Mouse (Mus musculus) heart, postnatal 10 days (tissue): ENCODE results near the gene Emilin2. TPM values are rescaled to one million over a fixed set of nuclear protein-coding genes. Genes with fewer than 3 reads are reported as not detected.

ENCODE experiments used
- DNase-seq, 2 experiments: peaks; one replicate each; pipeline ENCODE4 v3.0.0; 2021
- intact Hi-C: fragments of 180-260 bp; cut with DNase I; formaldehyde crosslinking; loops from one replicate; pipeline ENCODE4 v1.15.1; 2025
- total RNA-seq, 2 experiments: library from RNA; stranded (reverse); gene quantifications; 2 replicates each; pipeline ENCODE4 v1.2.3; 2021

Emilin2 gene
- total RNA-seq, 2 experiments from 2014 or later, result 185 to 196 TPM

- no peak for DNase-seq
- intact Hi-C loops, result no loop called here
These were observed 8.3 kb downstream of the Emilin2 start for GRCm38 (mm10) chr17:71303444-71303843.

- DNase-seq, result no peak
- intact Hi-C loops, result no loop called here
These were observed 10.4 kb downstream of the Emilin2 start for GRCm38 (mm10) chr17:71301413-71301812.

GRCm38 (mm10) chr17:71300338-71300737 is 11.4 kb downstream of the Emilin2 start:
- intact Hi-C loops, result no loop called here
- no peak for DNase-seq

- DNase-seq, result no peak
- intact Hi-C loops, result no loop called here
These were observed 11.9 kb downstream of the Emilin2 start for GRCm38 (mm10) chr17:71299879-71300278.

GRCm38 (mm10) chr17:71294570-71294969 is 17.2 kb downstream of the Emilin2 start:
- no peak for DNase-seq
- intact Hi-C loops, result no loop called here

- no peak for DNase-seq
These were observed 18.9 kb downstream of the Emilin2 start for GRCm38 (mm10) chr17:71292897-71293296.

GRCm38 (mm10) chr17:71291897-71292420 is 19.8 kb downstream of the Emilin2 start:
- intact Hi-C loops, result no loop called here
- DNase-seq, result no peak

More at GRCm38 (mm10) chr17:71292897-71293296, 18.9 kb downstream of the Emilin2 start:
- intact Hi-C loops, result no loop called here

- intact Hi-C loops, result no loop called here
- no peak for DNase-seq
These were observed 21.0 kb downstream of the Emilin2 start for GRCm38 (mm10) chr17:71290486-71291410.

GRCm38 (mm10) chr17:71289572-71290176 is 22.1 kb downstream of the Emilin2 start:
- DNase-seq, result no peak
- intact Hi-C loops, result loop anchor here (5.0 kb wide), 1 partner anchor 37 kb away; no protein-coding TSS in a partner anchor

- intact Hi-C loops, result loop anchor here (5.0 kb wide), 1 partner anchor 37 kb away; no protein-coding TSS in a partner anchor
- no peak for DNase-seq
These were observed 22.8 kb downstream of the Emilin2 start for GRCm38 (mm10) chr17:71288808-71289548.

GRCm38 (mm10) chr17:71288145-71288758 is 23.5 kb downstream of the Emilin2 start:
- intact Hi-C loops, result loop anchor here (5.0 kb wide), 1 partner anchor 36 kb away; no protein-coding TSS in a partner anchor
- no peak for DNase-seq

GRCm38 (mm10) chr17:71287586-71287985 is 24.2 kb downstream of the Emilin2 start:
- intact Hi-C loops, result loop anchor here (2.0 to 5.0 kb wide), 2 partner anchors 23 to 35 kb away; partner anchors contain the start of gene Emilin2
- no peak for DNase-seq

- peak; percentile 88 to 90 for DNase-seq
- intact Hi-C loops, result loop anchor here (2.0 to 5.0 kb wide), 2 partner anchors 25 to 34 kb away; partner anchors contain the start of gene Emilin2
These were observed 25.8 kb downstream of the Emilin2 start for GRCm38 (mm10) chr17:71285929-71286328.

GRCm38 (mm10) chr17:71284890-71285289 is 26.9 kb downstream of the Emilin2 start:
- DNase-seq, result peak; percentile 68 to 69
- intact Hi-C loops, result loop anchor here (5.0 kb wide), 1 partner anchor 33 kb away; no protein-coding TSS in a partner anchor

GRCm38 (mm10) chr17:71283237-71283636 is 28.5 kb downstream of the Emilin2 start:
- peak; percentile 91 for DNase-seq
- intact Hi-C loops, result no loop called here

- DNase-seq, result no peak
- intact Hi-C loops, result no loop called here
These were observed 29.1 kb downstream of the Emilin2 start for GRCm38 (mm10) chr17:71282716-71283115.

- intact Hi-C loops, result no loop called here
- no peak for DNase-seq
These were observed 33.9 kb downstream of the Emilin2 start for GRCm38 (mm10) chr17:71277701-71278491.

GRCm38 (mm10) chr17:71276771-71277170 is 35.0 kb downstream of the Emilin2 start:
- intact Hi-C loops, result no loop called here
- no peak for DNase-seq

- DNase-seq, result peak in 1 of 2 experiments; percentile 23
- intact Hi-C loops, result no loop called here
These were observed 37.9 kb downstream of the Emilin2 start for GRCm38 (mm10) chr17:71273901-71274300.
